Mouse (Mus musculus) midbrain, embryonic 15.5 days (tissue): Measurements from ENCODE around the gene Prim1. TPM values are rescaled to one million over a fixed set of nuclear protein-coding genes. Genes with fewer than 3 reads are reported as not detected.
"Not testable (repeated sequence)": the region's sequence is repeated elsewhere in the genome, so short reads cannot be mapped to it uniquely, and the experiment has no call there.

Experiments used
- ATAC-seq: fragments of 200-750 bp; cut with Nextera tagmentation; replicated peaks from 2 replicates; pipeline ENCODE4 v1.8.0; 2017; ENCODE audit warnings: moderate TSS enrichment
- H3K27ac ChIP-seq: fragments of 300-500 bp; sonication (generic); 2 replicates; pipeline ENCODE4 v1.5.1; 2015; ENCODE audit warnings: mild to moderate bottlenecking, inconsistent platforms
- H3K27me3 ChIP-seq: fragments of 300-500 bp; sonication (generic); replicated peaks from 2 replicates; pipeline ENCODE4 v1.6.1; 2015; ENCODE audit warnings: inconsistent platforms
- H3K36me3 ChIP-seq: fragments of 300-500 bp; sonication (generic); replicated peaks from 2 replicates; pipeline ENCODE4 v1.6.1; 2015; ENCODE audit warnings: inconsistent platforms
- H3K4me1 ChIP-seq: fragments of 300-500 bp; sonication (generic); 2 replicates; pipeline ENCODE4 v1.6.1; 2015; ENCODE audit warnings: inconsistent platforms
- H3K4me2 ChIP-seq: fragments of 300-500 bp; sonication (generic); 2 replicates; pipeline ENCODE4 v1.6.1; 2015; ENCODE audit warnings: inconsistent platforms, mild to moderate bottlenecking, moderate library complexity
- H3K4me3 ChIP-seq: fragments of 300-500 bp; sonication (generic); 2 replicates; pipeline ENCODE4 v1.5.1; 2015; ENCODE audit warnings: mild to moderate bottlenecking, inconsistent platforms
- H3K9ac ChIP-seq: fragments of 300-500 bp; sonication (generic); 2 replicates; pipeline ENCODE4 v1.6.1; 2015; ENCODE audit warnings: mild to moderate bottlenecking, inconsistent platforms
- H3K9me3 ChIP-seq: fragments of 300-500 bp; sonication (generic); 2 replicates; pipeline ENCODE4 v1.6.1; 2016; ENCODE audit warnings: inconsistent platforms
- WGBS: fragments of 180-500 bp; shearing (Covaris S2); methylation state at CpG from one replicate; pipeline ENCODE4 v1.1.7; 2015; ENCODE audit warnings: mixed read lengths; 5-methylcytosine and 5-hydroxymethylcytosine counted together
- polyA plus RNA-seq: library from polyadenylated mRNA; unstranded; fragments of >200 nt; fragmentation: Nextera tagmentation; extraction: Ambion mirVana; gene quantifications from 2 replicates; pipeline ENCODE4 v1.2.1, GENCODE M21; 2015

Prim1 gene
- polyA plus RNA-seq, 1 experiment from 2014 or later = 37.2 TPM

GRCm38 (mm10) chr10:128059207-128059981 lies 44.4 kb downstream of the Prim1 start:
- Histone ChIP-seq H3K4me2 (peak overlapping the region; percentile 73), H3K27ac (peak overlapping the region; percentile 99), H3K9ac (peak overlapping the region; percentile 97), H3K36me3 (no peaks in the 10 kb centered on the region), H3K9me3 (no peaks in the 10 kb centered on the region), H3K27me3 (no peaks in the 10 kb centered on the region), H3K4me1 (peaks cover 27% of the 10 kb centered on the region), H3K4me3 (peak overlapping the region; percentile 65)
- ATAC-seq = peak; percentile 79
- WGBS = under 1% methylated on average over 55 of the region's 62 CpGs

GRCm38 (mm10) chr10:128061109-128061508 lies 46.1 kb downstream of the Prim1 start:
- WGBS = 85% methylated on average over 5 of the region's 5 CpGs
- Histone ChIP-seq H3K36me3 (no peaks in the 10 kb centered on the region), H3K27ac (no peak overlapping the region), H3K4me1 (peaks cover 27% of the 10 kb centered on the region), H3K9me3 (no peaks in the 10 kb centered on the region), H3K4me3 (peak overlapping the region; percentile 65; the same call in 1 of the 2 replicates), H3K27me3 (no peaks in the 10 kb centered on the region), H3K4me2 (peak overlapping the region; percentile 73), H3K9ac (no peak overlapping the region)
- ATAC-seq = no peak

GRCm38 (mm10) chr10:128062221-128062989 lies 47.4 kb downstream of the Prim1 start:
- Histone ChIP-seq H3K27me3 (no peaks in the 10 kb centered on the region), H3K36me3 (no peaks in the 10 kb centered on the region), H3K4me1 (peaks cover 27% of the 10 kb centered on the region), H3K9ac (no peak overlapping the region), H3K9me3 (no peaks in the 10 kb centered on the region), H3K4me2 (no peak overlapping the region), H3K27ac (no peak overlapping the region), H3K4me3 (no peak overlapping the region)
- 94% methylated on average over 6 of the region's 6 CpGs for WGBS
- ATAC-seq = no peak

GRCm38 (mm10) chr10:128066072-128066471 lies 51.1 kb downstream of the Prim1 start:
- ATAC-seq = no peak
- no peaks in the 10 kb centered on the region for H3K27me3 ChIP-seq
- peaks cover 17% of the 10 kb centered on the region for H3K36me3 ChIP-seq
- H3K4me1 ChIP-seq = peaks cover 7% of the 10 kb centered on the region
- 92% methylated on average over 5 of the region's 5 CpGs for WGBS
- H3K9me3 ChIP-seq = no peaks in the 10 kb centered on the region
- no peak overlapping the region for H3K27ac ChIP-seq
- no peak overlapping the region for H3K4me3 ChIP-seq
- no peak overlapping the region for H3K9ac ChIP-seq
- H3K4me2 ChIP-seq = no peak overlapping the region

GRCm38 (mm10) chr10:128069201-128069600 lies 54.2 kb downstream of the Prim1 start:
- Histone ChIP-seq H3K9me3 (no peaks in the 10 kb centered on the region), H3K4me3 (no peak overlapping the region), H3K36me3 (peaks cover 39% of the 10 kb centered on the region), H3K4me1 (no peaks in the 10 kb centered on the region), H3K27me3 (no peaks in the 10 kb centered on the region), H3K27ac (no peak overlapping the region), H3K4me2 (no peak overlapping the region), H3K9ac (no peak overlapping the region)
- 92% methylated on average over 4 of the region's 4 CpGs for WGBS
- ATAC-seq = no peak

- H3K4me3 ChIP-seq, ATAC-seq, H3K9me3 ChIP-seq, H3K4me1 ChIP-seq, H3K27me3 ChIP-seq, H3K4me2 ChIP-seq, H3K27ac ChIP-seq, H3K9ac ChIP-seq: not testable (repeated sequence)
- WGBS = 98% methylated on average over 2 of the region's 2 CpGs
- H3K36me3 ChIP-seq = peaks cover 44% of the 10 kb centered on the region
Measured at GRCm38 (mm10) chr10:128070432-128070831, 55.5 kb downstream of the Prim1 start.

- H3K27me3 ChIP-seq, ATAC-seq, H3K4me2 ChIP-seq, H3K9ac ChIP-seq, H3K4me1 ChIP-seq, H3K4me3 ChIP-seq, H3K9me3 ChIP-seq, H3K27ac ChIP-seq: not testable (repeated sequence)
- WGBS = 84% methylated on average over 5 of the region's 5 CpGs
- H3K36me3 ChIP-seq = peaks cover 22% of the 10 kb centered on the region
Measured at GRCm38 (mm10) chr10:128078269-128078668, 63.3 kb downstream of the Prim1 start.

Other genes starting within 250 kb of the Prim1 start
- gene Rdh9, start 238.8 kb upstream of the Prim1 start, polyA plus RNA-seq = 0.12 and 0.31 TPM in 2 replicates
- gene Rdh16, start 214.0 kb upstream of the Prim1 start, polyA plus RNA-seq = not detected in 2 replicates
- gene Rdh19, start 165.2 kb upstream of the Prim1 start, polyA plus RNA-seq = not detected in 2 replicates
- gene Rdh16f2, start 148.7 kb upstream of the Prim1 start, polyA plus RNA-seq = not detected in 2 replicates
- gene Rdh7, start 126.4 kb upstream of the Prim1 start, polyA plus RNA-seq = not detected in 2 replicates
- not detected in 2 replicates for gene Sdr9c7, start 116.7 kb upstream of the Prim1 start, polyA plus RNA-seq
- not detected in 2 replicates for gene Hsd17b6, start 7.6 kb upstream of the Prim1 start, polyA plus RNA-seq
- gene Naca, start 20.4 kb downstream of the Prim1 start, polyA plus RNA-seq = 473 and 476 TPM in 2 replicates
- gene Ptges3, start 43.8 kb downstream of the Prim1 start, polyA plus RNA-seq = 351 and 372 TPM in 2 replicates
- 2,030 and 2,053 TPM in 2 replicates for gene Atp5b, start 68.1 kb downstream of the Prim1 start, polyA plus RNA-seq
- gene Baz2a, start 76.4 kb downstream of the Prim1 start, polyA plus RNA-seq = 9.2 and 10.9 TPM in 2 replicates
- 8.9 and 9.2 TPM in 2 replicates for gene Rbms2, start 165.1 kb downstream of the Prim1 start, polyA plus RNA-seq
- gene Gls2, start 179.3 kb downstream of the Prim1 start, polyA plus RNA-seq = 1.2 and 1.7 TPM in 2 replicates
- 20.2 and 21.4 TPM in 2 replicates for gene Spryd4, start 196.6 kb downstream of the Prim1 start, polyA plus RNA-seq
- gene Mip, start 210.7 kb downstream of the Prim1 start, polyA plus RNA-seq = 0.09 TPM in 1 of 2 replicates, not detected in the other
- gene Timeless, start 216.9 kb downstream of the Prim1 start, polyA plus RNA-seq = 17.8 and 20.5 TPM in 2 replicates
- not detected in 2 replicates for gene Apon, start 238.9 kb downstream of the Prim1 start, polyA plus RNA-seq